Mouse (Mus musculus) ES-Bruce4 (cell line): ENCODE data around the gene Ubxn7. TPM values are rescaled to one million over a fixed set of nuclear protein-coding genes. Genes with fewer than 3 reads are reported as not detected.
A peak's percentile ranks its signal among the peaks of the same experiment; 100 is the strongest.

Experiments used
- H3K27ac ChIP-seq: 2 replicates; pipeline ENCODE4 v1.5.1; 2012; ENCODE audit warnings: low read length, inconsistent platforms; ENCODE audit not compliant: insufficient read depth
- H3K27me3 ChIP-seq: 2 replicates; pipeline ENCODE4 v1.6.1; 2012; ENCODE audit warnings: mild to moderate bottlenecking, low read length, inconsistent platforms; ENCODE audit not compliant: control insufficient read depth, poor library complexity, insufficient read depth, severe bottlenecking
- H3K36me3 ChIP-seq: 2 replicates; pipeline ENCODE4 v1.6.1; 2012; ENCODE audit warnings: inconsistent platforms, mild to moderate bottlenecking, low read length, moderate library complexity; ENCODE audit not compliant: control insufficient read depth, poor library complexity, insufficient read depth, severe bottlenecking
- H3K4me1 ChIP-seq: one replicate; pipeline ENCODE4 v1.8.1; 2011; ENCODE audit warnings: low read length; ENCODE audit not compliant: control insufficient read depth, insufficient read depth
- H3K4me3 ChIP-seq: 2 replicates; pipeline ENCODE4 v1.5.1; 2011; ENCODE audit warnings: low read depth, mild to moderate bottlenecking, low read length
- H3K9ac ChIP-seq: 2 replicates; pipeline ENCODE4 v1.6.1; 2012; ENCODE audit warnings: low read depth, mild to moderate bottlenecking, inconsistent platforms; ENCODE audit not compliant: poor library complexity, severe bottlenecking
- H3K9me3 ChIP-seq: replicated peaks from 2 replicates; pipeline ENCODE4 v1.6.1; 2012; ENCODE audit warnings: mild to moderate bottlenecking, low read length, inconsistent platforms; ENCODE audit not compliant: control insufficient read depth, poor library complexity, insufficient read depth, severe bottlenecking
- CTCF ChIP-seq: IDR thresholded peaks from one replicate; pipeline ENCODE4 v1.8.1; 2011; ENCODE audit warnings: low read depth, low read length
- EP300 ChIP-seq: IDR thresholded peaks from 2 replicates; pipeline ENCODE4 v1.6.1; 2011; ENCODE audit warnings: low read depth, low read length; ENCODE audit not compliant: insufficient read depth
- POLR2A ChIP-seq: IDR thresholded peaks from one replicate; pipeline ENCODE4 v1.8.1; 2011; ENCODE audit warnings: low read length; ENCODE audit not compliant: insufficient read depth
- polyA plus RNA-seq: library from polyadenylated mRNA; stranded (reverse); fragments of >200 nt; gene quantifications from 2 replicates; pipeline ENCODE4 v1.2.4, GENCODE M21; 2011; ENCODE audit warnings: low read depth; ENCODE audit not compliant: missing spikeins, insufficient read depth, insufficient read length

Ubxn7 gene
- polyA plus RNA-seq, 1 experiment = 108 TPM

- H3K27me3 ChIP-seq = no peaks in the 10 kb centered on the region
- H3K9me3 ChIP-seq = no peaks in the 10 kb centered on the region
- no peak overlapping the region for H3K9ac ChIP-seq
- no peaks in the 10 kb centered on the region for H3K4me1 ChIP-seq
- no peak overlapping the region for H3K4me3 ChIP-seq
- no peaks in the 10 kb centered on the region for H3K36me3 ChIP-seq
- TF ChIP-seq POLR2A (no peak), EP300 (no peak), CTCF (no peak)
- no peak overlapping the region for H3K27ac ChIP-seq
These were observed 75.7 kb downstream of the Ubxn7 start for GRCm38 (mm10) chr16:32407730-32408129.

- no peaks in the 10 kb centered on the region for H3K9me3 ChIP-seq
- TF ChIP-seq EP300 (no peak), CTCF (no peak), POLR2A (no peak)
- no peak overlapping the region for H3K4me3 ChIP-seq
- H3K4me1 ChIP-seq = no peaks in the 10 kb centered on the region
- no peaks in the 10 kb centered on the region for H3K27me3 ChIP-seq
- no peak overlapping the region for H3K27ac ChIP-seq
- no peak overlapping the region for H3K9ac ChIP-seq
- H3K36me3 ChIP-seq = no peaks in the 10 kb centered on the region
These were observed 85.4 kb downstream of the Ubxn7 start for GRCm38 (mm10) chr16:32417457-32417856.

- H3K27me3 ChIP-seq = no peaks in the 10 kb centered on the region
- peak within 1 kb of the TSS; percentile 95 for H3K4me3 ChIP-seq
- TF ChIP-seq POLR2A (peak; percentile 73), EP300 (no peak; the same call in 1 of the 2 replicates)
- no peaks in the 10 kb centered on the region for H3K4me1 ChIP-seq
- no peaks in the 10 kb centered on the region for H3K9me3 ChIP-seq
- H3K36me3 ChIP-seq = no peaks in the 10 kb centered on the region
- H3K27ac ChIP-seq = peak within 1 kb of the TSS; percentile 59
- peak within 1 kb of the TSS; percentile 69 for H3K9ac ChIP-seq
These were observed 87.7 kb downstream of the Ubxn7 start, which contains the start of gene Tctex1d2 for GRCm38 (mm10) chr16:32419517-32420483. Gene Tctex1d2, plus strand, starts transcription at chr16:32419702.

- Histone ChIP-seq H3K27ac (no peak overlapping the region), H3K9me3 (no peaks in the 10 kb centered on the region), H3K9ac (no peak overlapping the region), H3K36me3 (0 out of 2 replicates have a peak, but pooled peaks cover 3% of the 10 kb centered on the region), H3K4me3 (no peak overlapping the region), H3K27me3 (no peaks in the 10 kb centered on the region), H3K4me1 (no peaks in the 10 kb centered on the region)
- no peak for TF ChIP-seq CTCF
- no peak for TF ChIP-seq EP300
- TF ChIP-seq POLR2A = no peak
These were observed 95.4 kb downstream of the Ubxn7 start for GRCm38 (mm10) chr16:32427506-32427905.

- Histone ChIP-seq H3K27ac (peak within 1 kb of the TSS; percentile 42; the same call in 1 of the 2 replicates), H3K36me3 (no peaks in the 10 kb centered on the region), H3K9me3 (no peaks in the 10 kb centered on the region), H3K4me1 (no peaks in the 10 kb centered on the region), H3K4me3 (peak within 1 kb of the TSS; percentile 95), H3K27me3 (no peaks in the 10 kb centered on the region), H3K9ac (peak within 1 kb of the TSS; percentile 59)
- TF ChIP-seq EP300 (no peak), CTCF (no peak), POLR2A (no peak)
These were observed 98.5 kb downstream of the Ubxn7 start, which contains the start of gene Pcyt1a for GRCm38 (mm10) chr16:32430474-32431046. Gene Pcyt1a, plus strand, starts transcription at chr16:32430921.

GRCm38 (mm10) chr16:32431047-32431591 is 99.1 kb downstream of the Ubxn7 start:
- Histone ChIP-seq H3K27ac (no peak overlapping the region), H3K9me3 (no peaks in the 10 kb centered on the region)
- TF ChIP-seq CTCF (no peak), POLR2A (no peak), EP300 (no peak)

More at GRCm38 (mm10) chr16:32431047-32431591, 99.1 kb downstream of the Ubxn7 start:
- Histone ChIP-seq H3K9ac (peak overlapping the region; percentile 59), H3K4me1 (no peaks in the 10 kb centered on the region), H3K27me3 (no peaks in the 10 kb centered on the region), H3K4me3 (peak overlapping the region; percentile 86), H3K36me3 (no peaks in the 10 kb centered on the region)
